Mouse (Mus musculus): ENCODE measurements at regions not wholly inside any gene's neighbourhood (a gene's known extent, or its start where the extent isn't known, plus 50 kb on each side); places are given as distances from the start of the nearest gene placed in this dataset.
A peak's percentile ranks its signal among the peaks of the same experiment; 100 is the strongest.

- DNase-seq (ENCODE audit: low spot score in 2 of 2) = no peak
These were observed 85.3 kb downstream of the Ackr3 start for GRCm38 (mm10) chr1:90288892-90289731.

GRCm38 (mm10) chr1:90289732-90290215, 86.0 kb downstream of the Ackr3 start:
- no peak for DNase-seq (ENCODE audit: low spot score in 2 of 2)

- DNase-seq (ENCODE audit: low spot score in 2 of 2) = no peak
These were observed 86.8 kb downstream of the Ackr3 start for GRCm38 (mm10) chr1:90290428-90291197.

GRCm38 (mm10) chr1:90291256-90291655, 87.5 kb downstream of the Ackr3 start:
- DNase-seq (ENCODE audit: low spot score in 2 of 2) = no peak

- DNase-seq (ENCODE audit: low spot score in 2 of 2) = no peak
These were observed 94.0 kb downstream of the Ackr3 start for GRCm38 (mm10) chr1:90297751-90298150.

- DNase-seq (ENCODE audit: low spot score in 2 of 2) = no peak
These were observed 96.4 kb downstream of the Ackr3 start for GRCm38 (mm10) chr1:90300229-90300628.

- DNase-seq (ENCODE audit: low spot score in 2 of 2) = no peak
These were observed 100.6 kb downstream of the Ackr3 start for GRCm38 (mm10) chr1:90304331-90304730.

- DNase-seq (ENCODE audit: low spot score in 2 of 2) = no peak
These were observed 107.2 kb downstream of the Ackr3 start for GRCm38 (mm10) chr1:90311016-90311415.

- no peak for DNase-seq (ENCODE audit: low spot score in 2 of 2)
These were observed 108.1 kb downstream of the Ackr3 start for GRCm38 (mm10) chr1:90311649-90312442.

GRCm38 (mm10) chr1:90313750-90314359, 110.1 kb downstream of the Ackr3 start:
- no peak for DNase-seq (ENCODE audit: low spot score in 2 of 2)

GRCm38 (mm10) chr1:90317902-90318301, 114.1 kb downstream of the Ackr3 start:
- no peak for DNase-seq (ENCODE audit: low spot score in 2 of 2)

- no peak for DNase-seq (ENCODE audit: low spot score in 2 of 2)
These were observed 114.7 kb downstream of the Ackr3 start for GRCm38 (mm10) chr1:90318502-90318901.

- DNase-seq (ENCODE audit: low spot score in 2 of 2) = no peak
These were observed 116.7 kb downstream of the Ackr3 start for GRCm38 (mm10) chr1:90320518-90320917.

GRCm38 (mm10) chr1:90321501-90321900, 117.7 kb downstream of the Ackr3 start:
- peak; percentile 37 to 39 for DNase-seq (ENCODE audit: low spot score in 2 of 2)

GRCm38 (mm10) chr1:90327237-90327636, 123.5 kb downstream of the Ackr3 start:
- no peak for DNase-seq (ENCODE audit: low spot score in 2 of 2)

- DNase-seq (ENCODE audit: low spot score in 2 of 2) = no peak
These were observed 128.8 kb downstream of the Ackr3 start for GRCm38 (mm10) chr1:90332531-90332930.

- no peak for DNase-seq (ENCODE audit: low spot score in 2 of 2)
These were observed 130.1 kb downstream of the Ackr3 start for GRCm38 (mm10) chr1:90333676-90334430.

GRCm38 (mm10) chr1:90335001-90335747, 131.4 kb downstream of the Ackr3 start:
- DNase-seq (ENCODE audit: low spot score in 2 of 2) = peak; percentile 42 to 43

GRCm38 (mm10) chr1:90337876-90338316, 134.1 kb downstream of the Ackr3 start:
- DNase-seq (ENCODE audit: low spot score in 2 of 2) = peak in 1 of 2 experiments; percentile 31

- DNase-seq (ENCODE audit: low spot score in 2 of 2) = no peak
These were observed 138.6 kb downstream of the Ackr3 start for GRCm38 (mm10) chr1:90342346-90342745.
